Mouse (Mus musculus) liver, postnatal 0 days (tissue): ENCODE measurements at regions not wholly inside any gene's neighbourhood (a gene's known extent, or its start where the extent isn't known, plus 50 kb on each side); places are given as distances from the start of the nearest gene placed in this dataset.

ENCODE experiments used
- ATAC-seq: fragments of 200-750 bp; cut with Nextera tagmentation; 2 replicates; pipeline ENCODE4 v1.8.0; 2017; ENCODE audit warnings: mild to moderate bottlenecking, moderate library complexity
- DNase-seq: peaks from one replicate; pipeline ENCODE4 v3.0.0-alpha.2; 2016
- H3K27ac ChIP-seq: fragments of 300-500 bp; sonication (generic); 2 replicates; pipeline ENCODE4 v1.5.1; 2014; ENCODE audit warnings: antibody characterized with exemption, moderate library complexity, mild to moderate bottlenecking, low read depth
- H3K27me3 ChIP-seq: fragments of 300-500 bp; sonication (generic); 2 replicates; pipeline ENCODE4 v1.6.1; 2014; ENCODE audit warnings: low read length, control low read depth, mixed read lengths; ENCODE audit not compliant: insufficient read depth
- H3K36me3 ChIP-seq: fragments of 300-500 bp; sonication (generic); replicated peaks from 2 replicates; pipeline ENCODE4 v1.6.1; 2014; ENCODE audit warnings: mild to moderate bottlenecking, control low read depth, low read length, moderate library complexity, mixed read lengths; ENCODE audit not compliant: insufficient read depth
- H3K4me1 ChIP-seq: fragments of 300-500 bp; sonication (generic); 2 replicates; pipeline ENCODE4 v1.6.1; 2014; ENCODE audit warnings: antibody characterized with exemption, mild to moderate bottlenecking, control low read depth; ENCODE audit not compliant: insufficient read depth
- H3K4me2 ChIP-seq: fragments of 300-500 bp; sonication (generic); 2 replicates; pipeline ENCODE4 v1.6.1; 2014; ENCODE audit warnings: low read depth, mild to moderate bottlenecking, low read length, moderate library complexity, mixed read lengths
- H3K4me3 ChIP-seq: fragments of 300-500 bp; sonication (generic); 2 replicates; pipeline ENCODE4 v1.5.1; 2014; ENCODE audit warnings: low read depth, low read length
- H3K9ac ChIP-seq: fragments of 300-500 bp; sonication (generic); replicated peaks from 2 replicates; pipeline ENCODE4 v1.6.1; 2014; ENCODE audit warnings: mild to moderate bottlenecking, moderate library complexity
- H3K9me3 ChIP-seq: fragments of 300-500 bp; sonication (generic); 2 replicates; pipeline ENCODE4 v1.6.1; 2016; ENCODE audit warnings: mild to moderate bottlenecking, control low read depth, low read length, mixed read lengths
- CTCF ChIP-seq: sonication (generic); IDR thresholded peaks from 2 replicates; pipeline ENCODE4 v1.5.1; 2016; ENCODE audit warnings: antibody characterized with exemption, low read depth
- EP300 ChIP-seq: IDR thresholded peaks from 2 replicates; pipeline ENCODE4 v1.6.1; 2016; ENCODE audit warnings: antibody characterized with exemption, low read depth, mild to moderate bottlenecking
- WGBS: fragments of 180-500 bp; shearing (Covaris S2); extraction: QIAGEN DNeasy Blood & Tissue Kit; methylation state at CpG from one replicate; pipeline ENCODE4 v1.1.7; 2014; ENCODE audit not compliant: insufficient replicate concordance; 5-methylcytosine and 5-hydroxymethylcytosine counted together

DNA sequence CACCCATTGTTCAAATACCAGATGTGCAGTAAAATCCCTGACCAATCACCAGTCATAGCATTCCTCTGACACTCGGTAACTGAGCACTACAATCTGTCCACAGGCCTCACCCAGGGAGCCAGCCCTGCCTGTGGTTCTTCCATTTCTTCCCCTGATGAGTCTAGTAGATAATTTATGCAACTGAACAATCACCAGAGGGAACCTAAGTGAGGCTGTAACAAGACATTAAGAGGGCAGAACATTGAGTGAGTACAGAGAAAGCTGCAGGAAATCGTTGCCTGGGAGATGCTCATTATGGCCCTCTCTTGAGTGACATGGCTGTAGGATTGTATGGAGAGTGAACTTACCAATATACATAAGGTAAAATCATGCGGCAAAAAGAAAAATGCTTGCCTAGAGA is 255.2 kb downstream of the Adgb start:
- Histone ChIP-seq H3K4me1 (no peaks in the 10 kb centered on the region), H3K27me3 (no peaks in the 10 kb centered on the region), H3K27ac (no peak overlapping the region), H3K9ac (no peak overlapping the region), H3K4me2 (no peak overlapping the region), H3K4me3 (no peak overlapping the region), H3K36me3 (no peaks in the 10 kb centered on the region), H3K9me3 (no peaks in the 10 kb centered on the region)
- 76% methylated on average over 3 of the region's 3 CpGs for WGBS
- ATAC-seq = no peak
- no peak for DNase-seq
- TF ChIP-seq EP300 (no peak), CTCF (no peak)

DNA sequence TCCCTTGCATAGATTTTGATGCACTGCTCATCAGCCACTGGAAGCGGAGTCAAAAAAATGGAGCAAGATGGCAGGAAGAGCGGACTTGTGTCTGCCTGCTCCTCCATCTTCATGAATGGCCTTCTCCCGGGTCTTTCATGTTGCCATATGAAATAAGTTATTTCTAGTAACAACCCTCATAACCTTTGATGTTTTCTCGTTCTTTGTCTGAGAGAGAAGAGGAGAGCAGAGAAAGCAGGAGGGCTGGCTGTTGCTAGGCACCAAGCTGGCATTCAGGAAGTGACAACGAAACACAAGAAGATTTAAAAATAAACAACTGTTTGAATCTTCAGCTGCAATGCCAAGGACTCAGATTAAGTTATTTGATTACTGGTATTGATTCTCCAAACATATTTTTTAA is 256.8 kb downstream of the Adgb start:
- TF ChIP-seq EP300 (no peak), CTCF (no peak)
- H3K27me3 ChIP-seq = no peaks in the 10 kb centered on the region
- H3K9me3 ChIP-seq = no peaks in the 10 kb centered on the region
- no peak overlapping the region for H3K4me3 ChIP-seq
- ATAC-seq = no peak
- WGBS = 70% methylated on average over 5 of the region's 5 CpGs
- no peak overlapping the region for H3K27ac ChIP-seq
- H3K4me1 ChIP-seq = no peaks in the 10 kb centered on the region
- no peak for DNase-seq
- no peaks in the 10 kb centered on the region for H3K36me3 ChIP-seq
- no peak overlapping the region for H3K4me2 ChIP-seq
- H3K9ac ChIP-seq = no peak overlapping the region

DNA sequence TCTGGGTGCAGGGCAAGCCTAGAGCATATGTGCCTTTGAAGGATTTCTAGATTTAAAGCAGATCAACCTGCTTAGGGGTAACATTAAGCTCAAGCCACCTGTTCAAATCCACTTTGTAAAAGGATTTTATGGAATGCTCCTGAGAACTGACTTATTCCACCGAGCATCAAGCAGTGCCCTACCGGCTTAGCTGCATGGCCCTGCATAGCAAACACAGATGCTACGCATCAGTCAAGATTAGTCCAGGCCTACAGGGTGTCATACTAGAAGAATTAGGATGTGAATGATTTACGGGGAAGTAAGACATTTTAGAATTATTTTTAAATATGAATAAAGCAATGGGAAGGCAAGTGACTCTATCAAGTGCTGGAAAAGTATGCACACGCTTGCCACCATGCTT is 263.8 kb downstream of the Adgb start:
- ATAC-seq = no peak
- Histone ChIP-seq H3K4me2 (no peak overlapping the region), H3K27me3 (no peaks in the 10 kb centered on the region), H3K36me3 (no peaks in the 10 kb centered on the region), H3K9me3 (no peaks in the 10 kb centered on the region), H3K27ac (no peak overlapping the region), H3K9ac (no peak overlapping the region), H3K4me3 (no peak overlapping the region), H3K4me1 (no peaks in the 10 kb centered on the region)
- WGBS = 77% methylated on average over 5 of the region's 5 CpGs
- DNase-seq = no peak
- TF ChIP-seq EP300 = no peak
- TF ChIP-seq CTCF = no peak

- no peak for TF ChIP-seq EP300
- no peak for TF ChIP-seq CTCF
- no peaks in the 10 kb centered on the region for H3K4me1 ChIP-seq
- WGBS = 82% methylated on average over 7 of the region's 7 CpGs
- H3K27ac ChIP-seq = no peak overlapping the region
- no peaks in the 10 kb centered on the region for H3K9me3 ChIP-seq
- ATAC-seq (no peak), DNase-seq (no peak)
- no peak overlapping the region for H3K9ac ChIP-seq
- H3K4me2 ChIP-seq = no peak overlapping the region
- H3K27me3 ChIP-seq = no peaks in the 10 kb centered on the region
- no peaks in the 10 kb centered on the region for H3K36me3 ChIP-seq
- H3K4me3 ChIP-seq = no peak overlapping the region
These were observed 266.2 kb downstream of the Adgb start for GRCm38 (mm10) chr10:10205805-10206520.

DNA sequence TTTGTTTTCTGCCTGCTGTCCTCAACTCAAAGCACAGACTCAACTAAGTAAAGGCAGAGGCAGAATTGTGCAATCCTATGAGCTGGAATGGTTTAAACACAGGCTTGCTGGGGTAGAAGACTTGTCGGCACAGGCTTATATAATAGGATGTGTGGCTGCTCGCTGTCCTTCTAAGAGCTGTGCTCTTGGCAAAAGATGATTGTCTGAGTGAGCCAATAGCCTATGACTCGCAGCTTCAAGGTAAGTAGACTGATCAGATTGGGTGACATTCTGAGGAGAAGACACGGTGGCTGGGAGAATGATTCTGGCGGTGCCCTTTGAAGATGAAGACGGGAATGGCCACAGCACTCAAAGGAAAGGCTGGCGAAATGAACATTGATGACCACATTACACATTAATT is 268.1 kb downstream of the Adgb start:
- H3K27ac ChIP-seq = no peak overlapping the region
- no peaks in the 10 kb centered on the region for H3K27me3 ChIP-seq
- DNase-seq (no peak), ATAC-seq (no peak)
- no peak overlapping the region for H3K9ac ChIP-seq
- WGBS = 85% methylated on average over 7 of the region's 7 CpGs
- no peaks in the 10 kb centered on the region for H3K9me3 ChIP-seq
- no peak overlapping the region for H3K4me3 ChIP-seq
- no peak overlapping the region for H3K4me2 ChIP-seq
- TF ChIP-seq CTCF (no peak), EP300 (no peak)
- H3K36me3 ChIP-seq = no peaks in the 10 kb centered on the region
- H3K4me1 ChIP-seq = no peaks in the 10 kb centered on the region

GRCm38 (mm10) chr10:10190308-10190707 is 281.8 kb downstream of the Adgb start:
- 69% methylated on average over 2 of the region's 2 CpGs for WGBS
- Histone ChIP-seq H3K9ac (no peak overlapping the region), H3K9me3 (no peaks in the 10 kb centered on the region), H3K27ac (no peak overlapping the region), H3K36me3 (no peaks in the 10 kb centered on the region), H3K4me3 (no peak overlapping the region), H3K27me3 (no peaks in the 10 kb centered on the region), H3K4me2 (no peak overlapping the region), H3K4me1 (no peaks in the 10 kb centered on the region)
- no peak for DNase-seq
- ATAC-seq = no peak
- TF ChIP-seq EP300 (no peak), CTCF (no peak)

DNA sequence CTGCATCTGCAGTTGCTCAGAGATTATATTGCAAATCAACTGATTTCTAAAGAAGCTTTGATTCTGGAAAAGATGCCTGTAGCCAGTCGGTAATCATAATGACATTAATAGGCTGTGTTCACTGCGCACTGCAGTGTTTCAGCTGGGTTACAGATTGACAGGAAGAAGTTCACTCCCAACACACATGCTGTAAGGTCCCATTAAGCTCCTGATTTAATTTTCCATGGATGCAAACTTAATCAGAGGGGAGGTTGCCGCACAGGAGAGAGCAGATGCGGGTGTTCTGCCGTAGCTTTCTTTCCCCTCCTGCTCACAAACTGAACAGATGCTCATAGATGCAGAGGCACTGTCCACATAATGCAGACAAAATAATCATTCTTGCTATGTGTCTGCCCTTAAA is 284.0 kb downstream of the Adgb start:
- H3K4me1 ChIP-seq = no peaks in the 10 kb centered on the region
- H3K4me2 ChIP-seq = no peak overlapping the region
- ATAC-seq (no peak), DNase-seq (no peak)
- H3K27ac ChIP-seq = no peak overlapping the region
- no peaks in the 10 kb centered on the region for H3K36me3 ChIP-seq
- no peak overlapping the region for H3K4me3 ChIP-seq
- no peak for TF ChIP-seq EP300
- no peak for TF ChIP-seq CTCF
- no peaks in the 10 kb centered on the region for H3K27me3 ChIP-seq
- WGBS = 87% methylated on average over 5 of the region's 5 CpGs
- no peak overlapping the region for H3K9ac ChIP-seq
- H3K9me3 ChIP-seq = no peaks in the 10 kb centered on the region
